Mouse (Mus musculus) layer of hippocampus, postnatal 25 days (tissue): Measurements from ENCODE around the gene Ankrd9. TPM values are rescaled to one million over a fixed set of nuclear protein-coding genes. Genes with fewer than 3 reads are reported as not detected.

Experiments used
- DNase-seq, 2 experiments: peaks; one replicate each; pipeline ENCODE4 v3.0.0; 2022; ENCODE audit warnings: mixed read lengths in 2 of 2, low spot score in 1 of 2; ENCODE audit errors: extremely low spot score in 1 of 2
- total RNA-seq, 2 experiments: library from RNA; stranded (reverse); gene quantifications; 2 replicates each; pipeline ENCODE4 v1.2.3; 2021

The Ankrd9 gene
- total RNA-seq: 10 to 100 TPM; 11.2 to 12.1 TPM

DNA sequence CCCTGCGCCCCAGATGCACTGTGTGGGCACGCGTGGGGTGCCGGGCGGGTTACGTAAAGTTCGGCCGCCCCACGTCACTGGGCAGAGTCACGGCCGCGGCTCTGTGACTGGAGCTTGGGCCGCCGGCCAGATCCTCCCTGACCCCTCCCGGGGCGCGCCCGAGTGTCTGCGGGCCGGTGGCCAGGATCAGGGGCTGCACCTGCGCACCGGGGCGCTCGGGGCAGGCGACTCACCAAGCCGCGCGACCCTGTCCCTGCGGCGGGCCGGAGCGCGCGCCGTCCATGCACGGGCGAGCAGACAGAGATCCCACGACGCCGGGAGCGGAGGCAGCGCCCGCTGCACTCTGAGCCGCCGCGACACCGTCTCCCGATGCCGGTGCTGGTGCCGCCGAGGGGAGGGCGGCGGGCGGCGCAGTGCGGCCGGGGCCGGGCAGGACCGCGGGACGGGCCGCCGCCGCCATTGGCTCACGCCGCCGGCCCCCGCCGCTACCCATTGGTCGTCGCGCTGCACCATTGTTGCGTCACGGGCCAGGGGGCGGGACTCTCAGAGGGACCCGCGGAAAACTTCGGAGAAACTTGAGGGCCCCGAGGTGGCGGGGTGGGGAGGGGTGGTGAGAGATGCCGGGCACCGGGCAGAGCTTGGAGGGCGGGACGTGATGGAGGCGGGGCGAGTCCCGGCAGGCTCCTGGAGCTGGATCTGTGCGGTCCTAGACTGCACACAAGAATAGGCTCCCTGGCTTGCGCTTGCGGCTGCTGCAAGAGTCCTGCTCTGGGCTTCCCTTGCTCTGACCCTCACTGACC is at the start of gene Ankrd9:
Gene Ankrd9, minus strand, starts transcription at position 434 of the 800 bp plus-strand sequence.
- DNase-seq: peak; percentile 89 to 92

DNA sequence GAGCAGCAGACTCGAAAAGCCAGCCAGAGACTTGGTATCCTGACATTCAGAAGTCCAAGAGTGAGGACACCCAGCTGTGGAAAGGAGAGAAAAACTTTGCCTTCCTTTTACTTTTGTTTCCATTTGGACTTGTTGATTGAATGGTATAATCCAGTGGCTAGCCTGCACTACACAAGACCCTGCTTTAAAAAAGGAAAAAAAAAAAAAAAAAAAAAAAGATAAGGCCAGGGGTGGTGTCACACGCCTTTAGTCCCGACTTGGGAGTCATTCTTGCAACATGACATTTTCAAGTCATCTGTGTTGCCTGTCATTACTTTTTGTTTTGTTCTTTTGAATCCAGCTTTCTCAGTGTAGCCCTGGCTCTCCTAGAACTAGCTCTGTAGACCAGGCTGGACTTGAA is 42.7 kb upstream of the Ankrd9 start:
- no peak for DNase-seq

DNA sequence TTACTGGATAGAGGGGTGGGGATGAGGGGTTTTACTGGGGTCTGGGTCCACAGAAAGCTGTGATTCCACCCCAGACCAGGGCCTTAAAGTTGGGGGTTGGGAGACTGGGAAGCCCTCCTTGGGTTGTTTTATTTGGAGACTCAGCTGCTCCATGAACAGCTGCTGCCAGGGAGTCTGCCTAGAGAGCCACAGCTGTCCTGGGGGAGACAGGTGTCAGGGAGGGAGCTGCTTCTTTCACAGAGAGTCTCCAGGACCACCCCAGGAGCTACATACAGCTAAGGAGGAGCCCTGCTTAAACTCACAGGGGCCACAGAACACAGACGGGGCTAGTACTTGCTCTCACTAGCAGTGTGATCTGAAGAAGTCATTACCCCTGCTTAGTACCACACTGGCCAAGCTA is 42.3 kb upstream of the Ankrd9 start:
- DNase-seq: no peak

DNA sequence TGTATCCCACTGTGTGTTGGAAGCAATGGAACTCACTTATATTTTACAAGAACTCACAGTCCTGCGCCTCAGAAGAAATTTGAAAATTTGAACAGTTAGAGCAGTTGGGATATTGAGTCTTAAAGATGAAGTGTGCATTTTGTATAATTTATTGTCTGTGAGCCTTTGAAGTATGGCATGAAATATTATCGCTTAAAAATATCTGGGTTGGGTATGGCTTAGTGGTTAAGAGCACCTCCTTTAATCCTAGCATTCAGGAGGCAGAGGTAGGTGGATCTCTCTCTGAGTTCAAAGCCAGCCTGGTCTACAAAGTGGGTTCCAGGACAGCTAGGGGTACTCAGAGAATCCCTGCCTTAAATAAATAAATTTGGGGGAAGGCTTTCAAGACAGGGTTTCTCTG is 40.2 kb upstream of the Ankrd9 start:
- no peak for DNase-seq

DNA sequence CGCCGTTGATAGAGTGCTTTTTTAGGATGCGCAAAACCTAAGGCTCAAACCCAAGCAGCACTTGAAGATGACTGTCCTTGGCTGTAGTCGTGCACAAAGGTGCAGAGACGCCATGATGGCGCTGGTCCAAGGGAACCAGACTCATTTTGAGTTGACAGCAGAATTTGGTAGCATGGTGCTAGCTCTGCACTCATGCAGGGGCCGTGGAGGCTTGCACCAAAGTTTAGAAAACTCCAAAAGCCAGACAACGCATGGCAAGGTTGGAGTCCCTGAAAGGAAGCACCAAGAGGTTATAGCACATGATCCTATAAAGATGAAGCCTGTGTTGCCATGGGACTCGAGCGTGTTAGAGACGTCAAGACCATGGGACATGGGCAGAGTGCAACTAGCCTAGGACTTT is 39.2 kb upstream of the Ankrd9 start:
- DNase-seq: no peak

DNA sequence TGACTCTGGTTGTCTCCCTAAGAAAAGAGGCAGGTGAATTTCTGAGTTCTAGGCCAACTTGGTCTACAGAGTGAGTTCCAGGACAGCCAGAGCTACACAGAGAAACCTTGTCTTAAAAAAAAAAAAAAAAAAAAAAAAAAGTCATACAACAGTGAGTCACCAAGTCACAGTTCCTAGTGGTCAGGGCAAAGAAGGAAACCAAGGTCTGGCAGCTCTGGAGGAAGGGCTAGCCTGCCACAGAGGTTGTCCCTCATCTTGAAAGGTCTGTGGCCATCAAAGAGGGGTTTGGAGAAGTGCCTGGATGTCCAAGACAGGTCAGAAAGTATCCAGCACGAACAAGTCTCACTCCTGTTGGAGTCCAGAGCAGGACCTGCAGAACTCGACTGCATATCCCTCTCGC is 38.0 kb upstream of the Ankrd9 start:
- no peak for DNase-seq

DNA sequence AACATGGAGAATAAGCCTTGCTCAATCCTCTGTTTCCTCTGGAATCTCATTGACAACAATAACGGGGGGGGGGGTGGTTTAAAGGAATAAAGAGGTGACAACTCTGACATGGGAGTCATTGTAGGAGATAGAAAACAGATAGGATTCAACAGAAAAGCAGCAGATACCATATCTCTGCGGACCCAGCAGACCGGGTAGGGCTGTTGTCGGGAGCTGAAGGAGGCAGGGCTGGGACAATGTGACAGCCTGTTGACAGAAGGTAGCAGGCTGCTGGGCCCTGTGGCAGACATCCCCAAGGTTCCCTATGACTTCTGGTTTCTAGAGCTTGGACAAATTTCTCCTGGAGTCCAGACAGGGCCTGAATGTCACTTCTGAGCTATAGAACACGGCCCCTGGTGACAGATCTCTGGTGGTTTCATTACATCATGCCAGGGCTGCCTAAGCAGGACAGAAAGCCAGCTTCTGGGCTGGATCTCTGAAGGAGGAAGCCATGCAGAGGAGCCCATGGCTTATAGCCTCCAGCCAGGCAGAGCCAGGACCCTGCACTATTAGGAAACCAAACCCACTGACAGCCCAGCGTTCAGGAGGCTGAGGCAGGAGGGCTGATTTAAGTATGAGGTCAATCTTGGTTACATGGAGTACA is 30.9 kb upstream of the Ankrd9 start:
- DNase-seq: no peak

DNA sequence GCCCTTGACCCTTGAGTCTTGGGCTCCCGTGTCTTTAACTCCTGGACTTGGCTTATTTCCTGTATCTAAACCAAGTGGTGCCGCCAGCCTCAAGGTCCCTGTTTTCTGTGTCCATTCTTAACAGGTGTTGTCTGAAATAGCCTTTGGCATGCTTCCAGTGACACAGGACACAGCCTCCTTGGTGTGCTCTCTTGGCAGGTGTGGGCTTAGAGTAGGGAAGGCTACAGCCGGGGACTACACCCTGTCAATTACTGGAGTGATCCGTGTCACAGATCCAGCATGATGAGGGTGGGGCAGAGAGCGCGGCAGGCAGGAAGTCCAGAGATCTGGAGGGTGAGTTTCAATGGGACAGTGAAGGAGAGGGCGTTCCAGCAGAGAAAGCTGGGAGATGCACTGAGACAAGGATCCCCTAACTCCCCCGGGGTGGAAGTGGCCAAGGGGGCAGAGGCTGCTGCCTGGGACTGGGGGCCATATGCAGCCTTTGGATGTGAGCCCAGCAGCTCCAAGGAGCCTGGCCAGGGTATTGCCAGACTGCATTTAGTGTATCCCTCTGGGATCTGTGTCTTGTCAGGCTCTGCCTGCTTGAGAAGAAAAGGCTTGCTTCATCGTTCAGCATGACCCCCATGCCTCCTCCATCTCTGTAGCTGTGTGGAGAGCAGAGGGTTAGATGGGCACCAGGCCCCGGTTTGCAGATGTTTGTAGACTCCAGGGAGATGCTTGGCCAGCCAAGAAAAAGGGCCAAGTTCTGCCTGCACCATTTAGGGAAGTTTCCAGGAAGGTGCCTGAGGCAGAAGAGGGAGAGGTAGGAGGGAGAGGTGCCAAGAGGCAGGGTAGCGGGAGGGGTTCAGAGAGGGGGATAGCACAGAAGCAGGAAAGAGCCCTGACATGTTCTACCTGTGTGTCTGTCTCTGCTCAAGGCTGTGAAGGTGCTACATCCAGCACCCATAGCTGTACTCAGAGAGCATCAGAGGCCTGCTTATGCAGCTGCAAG is 30.0 kb upstream of the Ankrd9 start:
- DNase-seq: no peak

DNA sequence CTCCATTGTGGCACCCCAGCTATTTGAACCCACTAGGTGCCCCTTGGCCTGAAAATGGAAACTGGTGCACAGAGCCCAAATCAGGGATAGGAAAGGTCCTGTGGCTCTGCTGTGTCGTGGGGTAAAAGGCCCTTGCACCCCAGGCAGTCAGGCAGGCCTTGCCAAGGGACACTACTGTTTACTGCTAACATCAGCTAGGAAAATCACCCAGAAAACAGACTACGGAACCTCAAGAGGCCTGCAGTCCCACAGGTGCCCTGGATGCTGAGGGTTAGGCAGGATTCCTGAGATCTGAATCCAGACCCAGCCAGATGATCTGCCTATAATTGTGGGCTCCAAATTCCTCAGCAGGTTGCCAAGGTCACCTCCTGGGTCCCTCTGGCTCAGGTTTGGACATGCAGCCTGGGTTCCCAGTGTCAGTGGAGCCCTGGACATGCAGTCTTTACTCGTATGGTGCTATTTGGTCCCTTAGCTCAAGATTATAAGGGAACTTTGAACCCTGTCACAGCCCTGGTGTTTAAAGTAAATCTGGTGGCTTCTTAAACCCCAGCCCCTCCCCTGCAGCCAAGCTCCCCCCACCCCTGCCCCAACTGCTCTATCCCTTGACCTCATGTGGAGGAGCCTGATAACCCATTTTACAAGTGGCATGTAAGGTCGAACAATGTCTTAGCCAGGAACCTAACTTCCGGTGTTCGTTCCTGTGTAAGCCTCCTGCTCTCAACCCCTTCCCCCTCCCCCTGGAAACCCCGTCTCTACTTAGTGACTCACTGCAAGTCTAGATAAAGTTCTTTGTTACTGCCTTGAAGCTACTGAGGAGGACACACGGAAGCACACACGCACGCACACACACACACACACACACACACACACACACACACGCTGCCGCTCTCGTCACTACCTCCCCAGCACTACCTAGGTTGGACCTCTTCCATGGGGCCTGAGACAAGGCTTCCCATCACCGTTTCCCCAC is 28.6 kb upstream of the Ankrd9 start:
- DNase-seq: no peak

DNA sequence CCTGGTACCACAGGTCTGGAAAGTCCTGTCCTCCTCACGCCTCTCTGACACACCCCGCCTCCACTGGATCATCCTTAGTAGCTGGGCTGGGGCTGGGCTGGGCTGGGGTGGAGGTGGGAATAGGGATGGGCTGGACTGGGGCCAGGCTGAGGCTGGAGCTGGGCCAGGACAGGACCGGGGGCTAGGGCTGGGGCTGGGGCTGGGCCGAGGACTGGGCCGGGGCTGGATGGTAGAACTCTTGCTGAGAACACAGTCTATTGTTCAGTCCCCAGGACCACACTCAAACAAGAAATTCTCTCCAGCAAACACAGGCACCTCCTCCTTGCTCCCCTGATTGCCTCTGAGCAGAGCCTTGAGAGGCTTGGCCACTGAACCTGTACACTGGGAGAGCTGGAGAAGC is 27.5 kb upstream of the Ankrd9 start:
- no peak for DNase-seq

DNA sequence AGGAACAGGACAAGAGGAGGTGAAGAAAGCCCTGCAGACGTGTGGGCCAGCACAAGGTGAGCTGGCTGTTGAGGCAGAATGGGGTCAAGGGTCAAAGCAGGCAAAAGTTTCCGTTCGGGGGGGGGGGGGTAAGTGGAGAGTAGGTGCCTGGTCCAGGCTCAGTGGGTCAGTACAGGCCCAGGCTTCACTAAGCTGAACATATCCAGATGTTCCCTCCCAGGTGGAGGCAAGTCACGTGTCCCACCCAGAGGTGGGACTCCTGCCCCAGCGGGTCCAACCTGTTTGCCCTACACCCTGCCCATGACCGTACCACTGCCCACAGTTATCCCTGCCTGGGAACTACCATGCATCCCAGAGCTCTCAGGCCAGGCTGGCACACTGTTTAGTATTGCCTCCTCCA is 27.0 kb upstream of the Ankrd9 start:
- no peak for DNase-seq

DNA sequence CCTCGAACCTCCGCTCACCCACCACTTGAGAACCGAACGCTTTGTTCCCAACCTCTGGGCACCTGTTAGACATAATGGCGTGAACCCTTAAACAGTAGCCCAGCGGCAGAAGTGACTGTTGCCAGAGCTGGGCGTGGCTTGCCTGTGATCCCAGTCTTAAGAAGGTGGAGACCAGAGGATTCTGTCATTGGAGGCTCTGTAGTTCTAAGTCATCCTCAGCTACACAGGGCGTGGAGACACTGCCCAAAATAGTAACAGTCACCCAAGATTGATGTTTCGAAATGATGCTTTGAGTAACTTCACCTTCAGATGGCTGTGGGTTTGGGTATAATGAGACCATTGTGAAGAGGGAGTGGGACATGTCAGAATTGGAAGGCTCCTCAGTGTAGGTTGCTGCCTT is 25.3 kb upstream of the Ankrd9 start:
- no peak for DNase-seq

DNA sequence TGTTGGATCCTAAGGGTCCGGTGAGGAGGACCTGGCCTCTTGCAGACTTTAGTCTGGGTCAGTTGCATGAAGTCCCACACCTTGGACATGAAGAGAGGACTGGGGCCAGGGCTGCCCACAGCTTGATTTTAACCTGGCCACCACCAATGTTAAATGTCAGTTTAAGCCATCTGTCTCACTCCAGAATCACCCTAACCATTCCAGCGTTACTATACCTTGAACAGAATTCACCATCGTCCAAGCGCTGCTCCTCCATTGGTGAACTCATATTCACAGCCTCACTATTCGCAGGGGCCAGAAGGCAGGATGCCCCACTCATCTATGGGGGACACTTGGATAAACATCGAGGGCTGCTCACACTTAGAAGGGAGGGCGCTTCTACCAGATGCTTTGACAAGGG is 22.1 kb upstream of the Ankrd9 start:
- DNase-seq: no peak

DNA sequence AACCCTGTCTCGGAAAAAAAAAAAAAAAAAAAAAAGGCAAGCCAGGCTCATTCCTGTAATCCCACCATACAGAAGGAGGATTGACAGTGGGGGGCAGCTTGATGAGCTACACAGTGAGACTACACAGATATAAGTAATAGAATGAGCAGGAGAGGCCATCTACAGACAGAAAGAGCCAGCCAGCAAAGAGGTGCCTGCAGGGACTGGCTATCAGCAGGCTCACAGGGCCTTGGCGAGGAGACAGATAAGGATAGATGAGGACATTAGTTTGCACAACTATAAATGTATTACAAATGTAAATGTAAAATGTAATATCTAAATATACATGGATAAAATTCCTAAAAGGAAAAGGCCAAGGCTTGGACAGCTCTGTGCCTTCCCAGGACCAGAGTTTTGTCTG is 21.0 kb upstream of the Ankrd9 start:
- DNase-seq: no peak

DNA sequence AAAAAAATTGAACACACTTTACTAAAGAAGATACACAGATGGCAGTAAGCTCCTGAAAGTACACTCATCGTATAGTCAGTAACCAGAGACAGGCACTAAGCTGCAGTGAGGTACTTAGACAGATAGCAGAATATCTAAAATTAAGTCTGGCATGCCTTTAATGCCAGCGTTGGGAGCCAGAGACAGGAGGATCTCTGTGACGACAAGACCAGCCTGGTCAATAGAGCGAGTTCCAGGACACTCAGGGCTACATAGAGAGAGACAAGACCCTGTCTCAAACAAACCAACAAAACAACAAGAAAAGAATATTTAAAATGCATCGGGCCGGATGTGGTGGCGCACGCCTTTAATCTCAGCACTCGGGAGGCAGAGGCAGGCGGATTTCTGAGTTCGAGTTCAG is 19.3 kb upstream of the Ankrd9 start:
- no peak for DNase-seq

DNA sequence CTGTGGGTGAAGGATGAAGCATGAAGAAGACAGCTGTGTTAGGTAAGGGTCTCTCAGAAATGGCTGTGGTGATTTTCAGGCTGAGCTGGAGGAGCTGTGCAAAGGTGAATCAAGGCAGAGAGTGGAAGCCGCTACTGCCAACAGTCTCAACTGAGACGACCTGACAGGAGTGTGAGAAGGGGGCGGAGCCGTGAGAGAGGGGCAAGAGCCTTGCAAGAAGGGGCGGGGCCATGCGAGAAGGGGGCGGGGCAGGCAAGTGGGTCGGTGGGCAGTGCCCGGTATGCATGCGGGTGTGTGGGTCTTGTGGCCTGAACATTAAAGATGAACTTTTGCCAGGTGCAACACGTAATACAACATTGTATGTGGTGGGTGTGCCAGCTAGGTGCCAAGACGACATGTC is 15.8 kb upstream of the Ankrd9 start:
- no peak for DNase-seq

DNA sequence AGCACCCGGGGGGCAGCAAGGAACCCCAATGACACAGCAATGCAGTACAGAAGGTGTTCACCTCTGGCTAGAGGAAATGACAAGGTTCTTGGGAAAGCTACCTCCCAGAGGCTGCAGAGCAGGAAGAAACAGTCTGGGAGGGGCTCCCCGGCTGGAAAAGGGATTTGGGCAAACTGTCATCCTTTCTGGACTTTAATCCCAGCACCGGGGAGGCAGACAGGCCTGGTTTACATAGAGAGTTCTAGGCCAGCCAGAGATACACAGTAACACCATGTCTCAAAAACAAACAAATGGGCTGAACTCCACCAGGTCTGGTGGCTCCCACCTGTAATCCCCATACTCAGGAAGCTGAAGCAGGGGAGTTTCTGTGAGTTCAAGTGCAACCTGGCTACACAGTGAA is 14.4 kb upstream of the Ankrd9 start:
- no peak for DNase-seq

DNA sequence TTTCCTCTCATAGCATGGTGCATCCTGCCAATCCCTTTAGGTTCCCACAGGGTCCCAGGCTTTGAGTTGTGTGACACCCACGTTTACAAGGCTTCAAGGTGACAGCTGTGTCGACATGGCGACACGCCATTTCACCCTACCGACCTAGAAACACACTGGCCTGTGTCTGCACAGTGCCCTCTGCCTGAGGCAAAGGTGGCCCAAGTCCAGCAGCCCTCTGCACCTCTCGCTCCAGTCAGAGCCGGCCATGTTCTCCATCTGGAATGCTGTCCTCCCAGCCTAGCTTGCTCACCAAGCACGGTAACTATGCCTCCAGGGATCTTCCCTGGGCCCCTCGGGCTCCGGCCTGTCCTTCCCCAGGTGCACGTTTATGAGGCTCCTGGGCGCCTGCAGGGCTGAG is 13.9 kb upstream of the Ankrd9 start:
- no peak for DNase-seq

DNA sequence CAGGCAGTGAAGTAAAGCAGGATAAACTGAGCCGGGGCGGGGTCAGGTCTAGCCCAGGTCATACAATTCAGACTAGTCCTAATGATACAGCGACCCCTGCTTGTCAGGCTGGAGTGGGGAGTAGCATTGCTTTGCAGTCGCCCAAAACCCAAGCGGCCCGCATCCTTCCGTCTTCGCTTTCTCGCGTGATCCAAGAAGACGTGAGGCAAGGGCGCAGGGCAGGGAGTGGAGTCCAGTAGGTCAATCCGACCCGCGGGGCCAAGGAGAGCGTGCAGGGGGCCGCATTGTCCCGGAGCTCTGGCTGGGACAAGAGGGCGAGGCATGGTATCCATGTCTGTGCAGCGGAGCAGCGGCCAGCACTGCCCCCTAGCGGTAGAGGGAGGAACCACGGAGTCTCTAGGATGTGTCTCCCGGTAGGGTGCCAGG is 13.3 kb upstream of the Ankrd9 start:
- peak; percentile 85 to 96 for DNase-seq
